Mouse (Mus musculus) CH12F3 (cell line): ENCODE results near the gene Lims1.
"Not testable (repeated sequence)": the region's sequence is repeated elsewhere in the genome, so short reads cannot be mapped to it uniquely, and the experiment has no call there.

Experiments used
- in situ Hi-C: fragments of 300-500 bp; cut with MboI; formaldehyde crosslinking; loops from 2 replicates; pipeline ENCODE4 v1.14.3; 2020; ENCODE audit warnings: low sequenced_read_pairs

The Lims1 gene

DNA sequence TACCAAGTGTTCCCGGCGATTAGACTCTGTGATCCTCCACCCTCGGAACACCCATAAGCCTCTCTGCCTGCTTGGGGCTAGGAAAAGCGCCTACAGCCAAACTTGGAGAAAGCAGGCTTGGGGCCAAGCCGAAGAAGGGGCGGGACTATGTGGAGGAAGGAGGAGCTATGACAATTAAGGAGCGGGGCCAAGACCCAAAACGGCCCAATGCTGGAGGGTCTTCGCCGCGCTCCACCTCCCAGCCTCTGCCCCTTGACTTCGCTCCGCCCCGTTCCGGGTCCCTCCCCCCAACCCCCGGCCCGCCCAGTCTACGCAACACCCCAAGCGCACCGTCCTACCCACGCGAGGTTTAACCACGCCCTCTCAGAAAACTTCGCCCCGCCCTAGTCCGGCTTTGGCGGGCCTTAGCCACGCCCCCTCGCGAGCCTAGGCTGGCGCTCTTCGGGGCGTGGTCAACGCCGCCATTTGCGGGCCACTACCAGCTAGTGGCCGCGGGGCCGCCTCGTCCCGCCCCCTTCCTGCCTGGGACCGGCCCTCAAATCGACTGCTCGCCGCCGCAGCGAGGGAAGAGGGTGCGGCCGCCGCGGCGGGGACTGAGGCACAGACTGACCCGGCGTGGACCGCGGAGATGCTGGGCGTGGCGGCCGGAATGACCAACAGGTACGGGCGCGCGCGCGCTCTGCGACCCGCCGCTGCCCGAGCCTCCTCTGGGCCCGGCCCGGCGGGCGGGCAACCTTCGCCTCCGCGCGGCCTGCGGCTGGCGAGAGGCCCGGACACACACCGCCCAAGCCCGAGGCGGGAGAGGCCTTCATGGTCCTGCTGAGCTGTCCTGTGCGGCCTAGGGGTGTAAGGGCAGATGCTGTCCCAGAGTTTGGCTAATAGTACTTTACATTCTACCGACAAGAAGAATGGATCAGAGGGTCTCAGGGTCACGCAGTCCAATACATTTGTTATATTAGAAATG, at the start of gene Lims1:
Gene Lims1, plus strand, starts transcription at position 439 of the 964 bp plus-strand sequence.
- in situ Hi-C loops: no loop called here

DNA sequence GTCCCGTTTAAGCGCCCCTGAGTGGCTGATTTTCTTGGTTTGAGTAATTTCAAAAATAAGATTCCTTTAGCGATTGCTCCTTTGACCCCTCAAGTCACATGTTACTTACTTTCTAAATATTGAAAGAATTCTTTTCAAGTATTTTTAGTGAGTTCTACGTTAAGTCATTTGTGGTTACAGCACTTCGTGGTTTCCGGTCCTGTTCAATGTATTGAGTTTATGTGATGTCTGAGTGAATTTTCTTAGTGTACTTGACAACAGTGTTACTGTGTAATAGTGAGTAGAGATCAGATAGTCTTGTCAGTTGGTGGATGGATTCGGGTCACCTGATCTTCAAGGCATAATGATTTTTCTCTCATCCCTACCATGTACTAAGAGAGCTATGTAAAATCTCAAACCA, 41.0 kb upstream of the Lims1 start:
- in situ Hi-C loops: no loop called here

GRCm38 (mm10) chr10:58290742-58291141, 32.5 kb upstream of the Lims1 start:
- in situ Hi-C loops: no loop called here

GRCm38 (mm10) chr10:58294246-58294645, 29.0 kb upstream of the Lims1 start:
- in situ Hi-C loops: no loop called here

DNA sequence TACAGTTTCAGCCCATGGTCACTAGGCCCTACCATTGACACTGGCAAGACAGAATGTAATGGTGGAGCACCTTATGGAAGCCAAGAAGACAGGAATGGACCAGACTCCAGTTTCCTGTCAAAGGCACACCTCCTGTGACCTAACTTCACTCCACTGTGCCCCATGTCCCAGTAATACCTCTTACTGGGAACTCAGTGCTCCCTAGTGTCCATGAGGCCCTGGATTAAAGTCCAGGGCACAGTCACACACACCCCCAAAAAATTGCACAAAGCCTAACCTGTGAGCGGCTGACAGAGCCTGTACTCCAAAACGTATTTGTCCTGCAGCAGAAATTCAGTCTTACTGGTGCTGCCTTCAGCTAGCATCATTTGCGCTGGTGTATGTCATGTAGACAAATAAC, 27.7 kb upstream of the Lims1 start:
- in situ Hi-C loops: no loop called here

GRCm38 (mm10) chr10:58304996-58305395, 18.3 kb upstream of the Lims1 start:
- in situ Hi-C loops: no loop called here

DNA sequence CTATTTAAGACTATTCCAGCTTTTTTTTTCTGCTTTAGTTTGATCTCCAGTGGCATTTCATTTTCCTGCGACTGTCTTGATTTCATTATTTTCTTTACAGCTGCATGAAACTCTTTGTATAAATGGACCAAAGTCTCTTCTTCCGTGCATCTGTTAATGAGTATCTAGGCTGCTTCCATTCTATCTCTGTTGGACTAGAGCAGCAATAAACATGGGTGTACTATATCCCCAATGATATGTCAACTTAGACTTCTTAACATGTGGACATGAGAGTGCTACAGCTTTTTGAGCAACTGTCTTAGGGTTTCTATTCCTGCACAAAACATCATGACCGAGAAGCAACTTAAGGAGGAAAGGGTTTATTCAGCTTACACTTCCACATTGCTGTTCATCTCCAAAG, 16.4 kb upstream of the Lims1 start:
- in situ Hi-C loops: no loop called here

DNA sequence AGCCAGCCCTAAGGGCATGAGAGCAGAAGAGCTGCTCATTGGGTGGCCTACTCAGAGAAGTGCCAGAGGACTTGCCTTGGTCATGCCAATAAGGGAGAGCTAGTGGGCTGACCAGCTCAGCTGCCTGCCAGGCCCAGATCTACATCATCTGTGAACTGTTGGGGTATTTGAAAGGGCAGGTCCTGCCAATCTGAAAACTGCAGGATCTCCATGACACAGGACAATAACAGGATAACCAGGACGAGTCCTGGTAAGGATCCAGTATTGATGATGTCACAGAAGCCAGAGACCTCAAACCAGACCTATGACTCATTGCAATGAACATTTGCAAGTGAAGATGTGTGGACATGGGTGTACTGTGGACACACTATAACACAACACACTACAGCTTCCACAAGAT, 12.5 kb upstream of the Lims1 start:
- in situ Hi-C loops: no loop called here

DNA sequence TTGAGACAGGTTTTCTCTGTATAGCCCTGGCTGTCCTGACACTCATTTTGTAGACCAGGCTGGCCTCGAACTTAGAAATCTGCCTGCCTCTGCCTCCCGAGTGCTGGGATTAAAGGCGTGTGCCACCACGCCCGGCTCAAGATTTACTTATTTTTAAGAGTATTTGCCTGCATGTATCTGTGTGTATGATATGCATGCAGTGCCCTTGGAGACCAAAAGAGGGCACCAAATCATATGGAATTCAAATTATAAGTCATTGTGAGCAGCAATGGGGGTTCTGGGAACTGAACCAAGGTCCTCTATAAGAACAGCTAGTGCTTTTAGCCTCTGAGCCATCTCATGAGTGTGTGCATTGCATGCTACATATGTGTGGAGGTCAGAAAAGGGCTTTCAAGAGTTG, 10.4 kb upstream of the Lims1 start:
- in situ Hi-C loops: no loop called here

DNA sequence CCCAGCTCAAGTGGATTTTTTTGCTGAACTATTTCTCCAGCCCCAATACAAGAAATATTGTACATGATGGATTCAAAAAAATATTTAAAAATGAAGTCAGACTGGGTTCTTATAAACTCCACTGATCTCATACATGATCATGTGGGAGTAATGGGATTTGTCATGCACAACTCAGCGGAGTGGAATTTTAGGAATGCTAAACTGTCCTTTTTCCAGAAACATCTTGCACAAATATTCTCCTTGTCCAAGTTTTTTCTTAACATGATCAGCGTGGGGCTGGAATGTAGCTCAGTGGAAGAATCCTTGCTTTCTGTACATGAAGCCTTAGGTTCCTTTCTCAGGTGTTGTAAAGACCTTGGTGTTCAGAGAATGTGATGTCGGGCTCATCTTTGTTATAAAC, 2.4 kb upstream of the Lims1 start:
- in situ Hi-C loops: no loop called here

DNA sequence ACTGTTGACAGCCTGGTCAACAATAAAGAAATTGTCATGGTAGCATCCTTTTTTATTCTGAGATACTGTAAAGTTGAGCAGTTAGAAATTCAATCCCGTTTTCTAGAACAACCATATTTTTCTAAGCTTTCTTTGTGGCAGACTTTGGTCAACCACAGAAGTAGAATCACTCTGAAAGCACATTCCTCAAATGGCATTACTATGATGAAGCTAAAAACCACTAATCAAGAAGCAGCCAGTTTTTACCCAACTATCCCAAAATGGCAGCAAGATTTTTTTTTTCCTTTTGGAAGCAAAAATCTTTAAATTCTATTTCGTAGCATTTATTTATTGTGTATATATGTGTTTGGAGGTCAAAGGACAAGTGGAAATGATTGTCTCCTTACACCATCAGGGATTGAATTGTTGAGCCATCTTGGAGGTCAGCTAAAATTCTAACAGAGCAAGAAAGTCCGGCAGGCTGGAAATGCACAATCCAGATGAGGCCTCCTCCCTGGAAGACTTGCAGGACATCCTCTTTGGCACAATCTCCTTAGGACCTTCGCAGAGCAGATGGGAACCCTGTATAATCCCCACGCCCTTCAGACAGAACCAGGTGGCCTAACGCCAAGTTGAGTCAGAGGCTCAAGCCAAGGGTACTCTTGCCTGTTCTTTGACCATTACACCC, 772 bp upstream of the Lims1 start:
- in situ Hi-C loops: no loop called here

DNA sequence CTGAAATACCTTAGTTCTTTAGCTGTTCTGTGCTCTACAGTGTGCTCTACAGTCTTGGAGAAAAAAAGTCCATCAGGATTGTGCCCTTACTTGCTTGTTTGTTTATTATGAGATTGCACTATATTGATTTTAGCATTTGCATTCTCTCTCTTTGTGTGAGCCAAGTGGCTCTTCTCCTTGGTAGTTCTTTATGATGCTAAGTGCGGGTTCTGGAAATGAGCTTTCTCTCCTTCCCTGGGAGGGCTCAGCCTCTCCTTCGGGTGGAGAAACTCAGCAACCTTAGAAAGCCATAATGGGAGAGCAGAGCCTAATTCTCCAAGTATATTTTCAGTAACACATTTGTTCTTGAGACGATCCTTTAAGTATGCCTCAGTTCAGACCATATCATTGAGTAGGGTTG, 3.0 kb downstream of the Lims1 start:
- in situ Hi-C loops: no loop called here

GRCm38 (mm10) chr10:58327836-58328235, 4.6 kb downstream of the Lims1 start:
- in situ Hi-C loops: not testable (repeated sequence)

- in situ Hi-C loops: no loop called here
Observed at GRCm38 (mm10) chr10:58328517-58329108, 5.3 kb downstream of the Lims1 start.

DNA sequence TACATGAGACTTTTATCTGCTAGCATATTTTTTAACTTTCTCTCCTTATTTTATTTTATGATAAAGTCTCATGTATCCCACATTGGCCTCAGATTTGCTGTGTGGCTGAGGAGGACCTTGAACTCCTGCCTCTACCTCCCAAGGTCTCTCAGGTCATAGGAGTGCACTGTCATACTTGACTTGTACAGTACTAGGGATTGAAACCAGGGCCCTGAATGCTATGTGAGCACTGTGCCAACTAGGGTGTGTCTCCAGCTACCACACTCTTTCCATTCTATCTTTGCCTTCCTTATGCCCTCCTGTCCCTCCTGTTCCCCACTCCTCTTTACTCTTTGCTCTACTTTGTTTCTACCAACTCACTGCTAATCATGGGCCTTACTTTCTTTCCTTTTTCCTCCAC, 7.4 kb downstream of the Lims1 start:
- in situ Hi-C loops: no loop called here

DNA sequence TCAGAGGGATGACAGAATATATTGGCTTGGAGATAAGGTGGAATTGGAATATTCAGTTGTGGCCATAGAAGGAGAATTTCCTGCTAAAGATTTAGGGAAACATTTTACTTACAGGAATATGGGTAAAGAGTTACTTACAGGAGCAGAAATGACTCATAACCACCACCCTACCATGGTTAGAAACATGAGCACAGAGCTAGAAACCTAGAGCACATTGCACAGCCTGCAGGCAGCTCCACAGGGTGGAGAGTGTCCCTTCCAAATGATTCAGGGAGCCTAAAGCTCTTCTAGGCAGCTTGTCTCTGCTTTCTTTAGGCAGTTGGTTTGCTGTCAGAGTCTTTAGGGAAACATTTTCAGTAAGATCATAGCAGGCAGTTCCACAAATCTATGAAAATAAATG, 8.5 kb downstream of the Lims1 start:
- in situ Hi-C loops: no loop called here

DNA sequence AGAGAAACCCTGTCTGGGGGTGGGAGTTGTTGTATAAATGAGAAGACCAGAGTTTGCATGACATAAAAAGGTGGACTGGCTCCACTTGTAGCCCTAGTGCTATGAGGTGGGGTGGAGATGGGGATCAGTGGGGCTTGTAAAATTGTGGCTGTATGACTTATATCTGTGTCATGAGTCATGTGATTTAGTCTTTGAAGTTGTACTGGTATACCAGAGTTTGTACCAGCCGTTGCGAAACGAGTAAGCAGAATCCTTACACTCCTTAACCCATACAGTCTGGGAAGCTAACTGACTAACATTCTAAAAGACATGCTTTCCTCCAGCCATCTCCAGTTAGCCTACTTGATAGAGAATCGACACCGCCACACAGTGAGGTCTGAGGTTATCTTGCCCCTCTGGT, 10.1 kb downstream of the Lims1 start:
- in situ Hi-C loops: no loop called here

GRCm38 (mm10) chr10:58336156-58336555, 12.9 kb downstream of the Lims1 start:
- in situ Hi-C loops: no loop called here

DNA sequence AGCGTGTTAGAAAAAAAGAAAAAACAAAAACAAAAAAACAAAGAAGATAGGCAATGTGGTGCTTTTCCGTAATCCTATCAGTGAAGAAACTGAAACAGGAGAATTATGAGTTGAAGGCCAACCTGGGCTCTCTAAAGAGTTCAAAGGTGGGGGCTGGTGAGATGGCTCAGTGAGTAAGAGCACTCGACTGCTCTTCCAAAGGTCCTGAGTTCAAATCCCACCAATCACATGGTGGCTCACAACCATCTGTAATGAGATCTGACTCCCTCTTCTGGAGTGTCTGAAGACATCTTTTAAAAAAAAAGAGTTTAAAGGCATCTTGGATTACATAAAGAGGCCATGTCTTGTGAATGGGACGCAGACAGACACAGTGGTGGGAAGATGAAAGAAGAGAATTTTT, 13.8 kb downstream of the Lims1 start:
- in situ Hi-C loops: not testable (repeated sequence)

- in situ Hi-C loops: no loop called here
Observed at GRCm38 (mm10) chr10:58338590-58338989, 15.3 kb downstream of the Lims1 start.

GRCm38 (mm10) chr10:58341685-58342084, 18.4 kb downstream of the Lims1 start:
- in situ Hi-C loops: no loop called here

DNA sequence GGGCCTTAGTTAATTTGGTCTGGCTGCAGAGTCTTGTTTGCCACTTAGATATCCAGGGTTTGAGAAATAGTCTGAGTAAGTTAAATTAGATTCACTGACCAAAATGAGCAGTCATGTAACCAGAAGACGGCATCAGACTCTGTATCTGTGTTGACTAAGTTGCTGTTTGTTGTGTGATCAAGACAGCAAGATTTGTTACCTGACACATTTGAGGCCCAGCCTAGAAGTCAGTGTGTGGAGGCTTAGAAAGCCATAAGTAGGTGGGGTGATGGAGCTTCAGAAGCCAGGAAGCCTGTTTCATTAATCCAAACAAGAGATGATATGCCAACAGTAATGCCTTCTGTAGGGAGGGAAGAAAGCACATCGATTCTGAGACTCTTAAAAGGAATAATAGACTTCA, 18.9 kb downstream of the Lims1 start:
- in situ Hi-C loops: no loop called here
